Mouse (Mus musculus) spleen, adult 12 weeks (tissue): Measurements from ENCODE around the gene Wnt2.

Experiments used
- DNase-seq: peaks from one replicate; pipeline ENCODE4 v3.0.0; 2022; ENCODE audit warnings: low spot score

The Wnt2 gene

GRCm38 (mm10) chr6:18029746-18030656 lies at the start of gene Wnt2:
Wnt2 (minus strand) TSS chr6:18030585.
- no peak for DNase-seq

GRCm38 (mm10) chr6:18078615-18079014 lies 48.2 kb upstream of the Wnt2 start:
- no peak for DNase-seq

GRCm38 (mm10) chr6:18076986-18077385 lies 46.6 kb upstream of the Wnt2 start:
- no peak for DNase-seq

- no peak for DNase-seq
Measured at GRCm38 (mm10) chr6:18076577-18076976, 46.2 kb upstream of the Wnt2 start.

GRCm38 (mm10) chr6:18057899-18058298 lies 27.5 kb upstream of the Wnt2 start:
- DNase-seq: no peak

GRCm38 (mm10) chr6:18051702-18052101 lies 21.3 kb upstream of the Wnt2 start:
- DNase-seq: no peak

- no peak for DNase-seq
Measured at GRCm38 (mm10) chr6:18044299-18044698, 13.9 kb upstream of the Wnt2 start.

- DNase-seq: no peak
Measured at GRCm38 (mm10) chr6:18043172-18043571, 12.8 kb upstream of the Wnt2 start.

GRCm38 (mm10) chr6:18032271-18032670 lies 1.9 kb upstream of the Wnt2 start:
- DNase-seq: no peak

- no peak for DNase-seq
Measured at GRCm38 (mm10) chr6:18031509-18032010, 1.2 kb upstream of the Wnt2 start.

DNA sequence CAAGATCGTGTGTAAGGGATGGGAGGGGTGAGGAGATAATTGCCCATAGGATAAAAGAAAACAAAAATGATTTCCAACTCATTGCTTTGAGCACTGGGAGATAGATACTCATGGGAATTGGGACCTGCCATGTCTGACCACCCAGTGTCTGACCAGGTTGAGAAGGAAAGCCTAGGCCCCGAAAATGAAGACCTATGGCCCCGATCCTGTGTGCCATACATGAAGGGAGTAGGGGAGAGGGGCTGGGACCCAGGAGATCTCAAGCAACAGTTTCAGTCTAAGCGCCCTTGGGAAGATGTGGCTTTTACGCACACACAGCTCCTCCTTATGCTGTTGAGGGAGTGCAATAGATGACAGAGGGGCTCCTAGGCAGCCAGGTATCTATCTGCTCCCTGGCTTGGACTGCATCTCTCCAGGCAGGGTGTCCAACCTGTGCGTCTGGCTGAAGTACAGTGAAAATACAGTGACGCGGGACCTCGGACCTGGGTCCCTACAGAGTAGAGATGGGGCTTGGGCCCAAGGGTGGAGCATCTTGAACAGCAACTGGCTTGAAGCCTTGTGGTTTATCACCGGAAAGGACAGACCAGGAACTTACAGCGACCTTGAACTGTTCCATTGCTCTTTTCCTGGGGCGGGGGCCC lies 603 bp upstream of the Wnt2 start:
- DNase-seq: no peak

DNA sequence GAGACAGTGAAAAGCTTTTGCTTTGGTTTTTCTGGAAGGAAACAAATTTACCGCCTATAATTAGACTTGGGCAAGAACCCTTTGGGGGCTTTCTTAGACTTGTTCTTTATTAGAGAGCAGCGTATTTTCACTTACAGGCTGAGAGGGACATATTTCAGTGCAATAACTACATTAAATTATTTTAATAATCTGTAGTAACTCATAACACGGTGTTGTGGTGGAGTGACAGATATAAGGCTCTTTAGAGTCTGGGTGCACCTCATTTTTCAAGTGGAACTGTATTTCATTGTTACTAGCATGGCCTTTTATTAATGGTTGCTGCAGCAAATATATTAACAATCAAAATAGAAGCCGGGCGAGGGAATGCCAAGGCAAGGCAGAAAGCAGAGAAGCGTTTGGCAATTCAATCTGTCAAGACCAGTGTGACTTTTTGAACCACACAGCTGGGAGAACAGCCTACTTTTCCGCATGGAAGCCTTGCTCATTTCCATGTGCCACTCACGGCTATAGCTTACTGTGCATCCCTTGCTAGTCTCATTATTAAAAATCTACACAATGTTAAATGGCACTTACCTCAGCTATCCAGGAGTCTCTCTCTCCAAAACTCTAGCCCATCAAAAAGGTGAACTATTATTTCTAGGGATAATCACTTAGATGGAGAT lies 6.1 kb downstream of the Wnt2 start:
- no peak for DNase-seq

DNA sequence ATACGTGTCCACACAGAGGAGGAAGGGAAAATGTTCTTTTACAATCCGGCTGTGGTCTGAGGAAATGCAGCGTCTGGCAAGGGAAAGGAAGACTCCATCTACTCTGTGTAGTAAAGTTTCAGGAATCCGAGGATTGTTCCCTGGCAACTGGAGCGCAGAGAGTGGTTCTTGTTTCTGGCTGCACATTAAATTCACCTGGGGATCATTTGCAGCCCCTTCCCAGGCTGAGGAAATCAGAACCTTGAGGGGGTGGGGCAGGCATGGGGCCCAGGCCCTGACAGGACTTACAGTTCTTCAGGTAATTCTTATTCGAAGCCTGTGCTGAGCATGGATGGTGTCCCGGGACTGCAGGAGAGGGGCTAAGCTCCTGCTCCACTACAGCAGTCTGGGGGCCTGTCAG lies 17.0 kb downstream of the Wnt2 start:
- no peak for DNase-seq

GRCm38 (mm10) chr6:18007356-18007755 lies 23.0 kb downstream of the Wnt2 start:
- no peak for DNase-seq

DNA sequence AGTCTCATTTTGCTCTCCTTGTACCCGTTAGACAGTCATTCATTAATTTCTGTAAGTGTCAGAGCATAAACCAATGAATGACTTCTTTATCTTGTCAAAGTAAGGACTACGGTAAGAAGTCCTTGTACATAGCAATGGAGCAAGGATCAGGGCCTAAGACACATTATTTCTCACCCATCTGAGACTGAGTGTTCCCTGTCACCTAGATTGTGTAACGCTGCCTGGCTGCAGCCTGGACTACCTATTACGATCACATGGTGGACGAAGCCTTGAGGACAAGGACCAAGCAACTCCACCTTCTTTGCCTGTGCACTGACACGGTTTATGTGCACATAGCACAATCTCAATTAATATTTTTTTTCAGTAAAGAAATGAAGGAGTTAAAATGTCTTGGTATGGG lies 28.3 kb downstream of the Wnt2 start:
- DNase-seq: no peak

DNA sequence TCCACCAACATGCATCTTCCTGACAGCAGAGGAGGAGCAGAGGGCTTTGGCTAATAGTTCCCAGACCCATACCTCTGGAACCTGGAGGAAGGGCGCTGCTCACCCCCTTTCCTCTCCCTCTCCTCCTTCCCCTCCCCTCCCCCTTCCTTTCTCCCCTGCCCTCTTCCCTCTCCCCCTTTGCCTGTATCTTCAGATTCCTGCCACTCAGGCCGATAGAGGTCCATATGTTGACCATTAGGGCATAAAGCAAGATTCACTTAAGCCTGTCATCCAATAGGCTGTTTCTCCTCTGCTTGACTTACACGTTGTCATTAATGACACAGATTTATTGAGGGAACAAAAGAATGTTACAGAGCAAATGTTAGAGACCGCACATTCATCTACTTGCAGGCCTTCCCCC lies 31.9 kb downstream of the Wnt2 start:
- DNase-seq: no peak

GRCm38 (mm10) chr6:17994956-17995790 lies 35.2 kb downstream of the Wnt2 start:
- DNase-seq: no peak

GRCm38 (mm10) chr6:17991625-17992024 lies 38.8 kb downstream of the Wnt2 start:
- no peak for DNase-seq

DNA sequence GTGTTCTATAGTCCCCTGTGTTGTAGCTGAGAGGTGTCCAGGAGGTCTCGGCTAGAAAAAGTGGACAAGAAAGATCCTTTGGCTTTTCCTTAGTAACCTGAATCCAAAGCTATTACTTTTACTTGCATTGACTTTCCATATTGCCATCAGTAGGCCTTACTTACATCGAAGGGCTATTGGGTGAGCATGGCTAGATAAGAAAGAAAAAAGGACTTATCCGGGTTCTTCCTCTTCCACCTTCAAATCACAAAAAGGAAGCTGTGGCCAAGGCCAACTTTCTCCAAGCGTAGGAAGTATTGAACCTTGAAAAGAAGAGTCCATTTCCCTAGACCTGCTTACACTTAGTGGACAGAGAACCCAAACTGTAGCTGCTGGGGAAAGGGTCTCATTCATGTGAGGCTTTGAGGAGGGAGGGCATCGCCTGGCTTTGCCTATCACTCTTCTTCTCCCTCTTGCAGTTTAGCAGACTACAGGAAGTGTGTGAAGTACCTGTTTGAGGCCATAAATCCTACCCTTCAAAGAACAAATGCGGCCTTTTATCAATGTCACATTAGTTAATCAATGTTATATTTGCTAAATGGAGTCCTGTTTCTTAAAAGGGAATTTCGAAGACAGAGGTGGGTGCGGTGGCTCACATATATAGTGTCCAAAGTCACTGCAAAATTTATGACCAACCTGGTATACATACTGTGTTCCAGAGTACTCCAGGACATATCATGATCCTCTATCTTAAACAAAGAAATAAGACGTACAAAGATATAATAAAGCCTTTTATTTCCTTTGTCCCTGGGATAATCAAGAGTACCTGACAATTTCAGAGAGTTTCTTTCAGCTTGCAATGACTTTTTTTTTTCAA lies 40.0 kb downstream of the Wnt2 start:
- no peak for DNase-seq

- DNase-seq: no peak
Measured at GRCm38 (mm10) chr6:17979361-17979760, 51.0 kb downstream of the Wnt2 start.

GRCm38 (mm10) chr6:17978881-17979280 lies 51.5 kb downstream of the Wnt2 start:
- DNase-seq: no peak
